Mouse (Mus musculus) small intestine, adult 2 months (tissue): ENCODE measurements around the gene Ndufa6.

Source experiments
- CTCF ChIP-seq: fragments of 200-500 bp; IDR thresholded peaks from 2 replicates; pipeline ENCODE4 v1.5.1; 2012; ENCODE audit warnings: low read depth, mild to moderate bottlenecking, control low read depth, inconsistent platforms, low read length, moderate library complexity, mixed read lengths; ENCODE audit not compliant: insufficient replicate concordance, insufficient read length; ENCODE audit errors: extremely low read depth
- POLR2A ChIP-seq: fragments of 200-500 bp; IDR thresholded peaks from 2 replicates; pipeline ENCODE4 v1.6.1; 2012; ENCODE audit warnings: low read depth, mild to moderate bottlenecking, control low read depth, inconsistent platforms, low read length, moderate library complexity

GRCm38 (mm10) chr15:82403606-82404005 lies 49.5 kb upstream of the Ndufa6 start:
- TF ChIP-seq CTCF = no peak
- TF ChIP-seq POLR2A = no peak
